Mouse (Mus musculus) cerebellum, adult 2 months (tissue): ENCODE data around the gene Spib.

Experiments
- CTCF ChIP-seq: fragments of 200-500 bp; IDR thresholded peaks from 2 replicates; pipeline ENCODE4 v1.5.1; 2011; ENCODE audit warnings: low read depth, mild to moderate bottlenecking, control low read depth, low read length, moderate library complexity, borderline replicate concordance; ENCODE audit not compliant: insufficient read depth
- POLR2A ChIP-seq: fragments of 200-500 bp; IDR thresholded peaks from 2 replicates; pipeline ENCODE4 v1.6.1; 2011; ENCODE audit warnings: low read length, control low read depth, borderline replicate concordance; ENCODE audit not compliant: insufficient read depth

DNA sequence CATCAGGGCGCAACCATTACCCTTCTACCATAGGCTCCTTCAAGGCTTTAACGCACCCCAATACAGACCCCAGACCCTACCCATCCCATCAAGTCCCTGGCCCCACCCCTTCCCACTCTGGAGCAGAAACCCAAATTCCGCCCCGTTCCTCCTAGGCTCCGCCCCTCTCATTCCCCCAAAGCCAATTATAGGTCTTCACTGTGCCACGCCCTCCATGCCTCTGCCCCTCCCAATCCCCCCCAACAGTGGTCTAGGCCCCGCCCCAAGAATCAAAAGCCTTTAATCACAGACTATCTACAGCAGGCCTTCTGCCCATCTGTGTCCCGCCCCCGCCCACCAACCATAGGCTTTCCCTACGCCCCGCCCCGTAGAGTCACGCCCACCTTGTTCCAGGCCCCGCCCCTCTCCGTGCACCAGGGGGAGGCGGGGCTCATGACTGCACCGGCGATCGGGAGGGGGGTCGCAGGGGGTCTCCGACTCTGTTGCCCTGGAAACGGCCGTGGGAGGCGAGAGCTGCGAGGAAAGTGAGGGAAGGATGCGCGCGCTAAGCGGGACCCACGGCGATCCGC is 21.4 kb upstream of the Spib start:
- TF ChIP-seq CTCF (no peak), POLR2A (no peak)
